Mouse (Mus musculus) testis, adult 2 months (tissue): ENCODE data around the gene Cacybp.

Experiments
- CTCF ChIP-seq: fragments of 200-500 bp; IDR thresholded peaks from 2 replicates; pipeline ENCODE4 v1.5.1; 2012; ENCODE audit warnings: low read depth, mild to moderate bottlenecking, inconsistent platforms, low read length, moderate library complexity; ENCODE audit not compliant: control insufficient read depth, insufficient read depth, insufficient replicate concordance
- POLR2A ChIP-seq: fragments of 200-500 bp; IDR thresholded peaks from 2 replicates; pipeline ENCODE4 v1.6.1; 2012; ENCODE audit warnings: low read depth, mild to moderate bottlenecking, inconsistent platforms, low read length, moderate library complexity; ENCODE audit not compliant: control insufficient read depth

DNA sequence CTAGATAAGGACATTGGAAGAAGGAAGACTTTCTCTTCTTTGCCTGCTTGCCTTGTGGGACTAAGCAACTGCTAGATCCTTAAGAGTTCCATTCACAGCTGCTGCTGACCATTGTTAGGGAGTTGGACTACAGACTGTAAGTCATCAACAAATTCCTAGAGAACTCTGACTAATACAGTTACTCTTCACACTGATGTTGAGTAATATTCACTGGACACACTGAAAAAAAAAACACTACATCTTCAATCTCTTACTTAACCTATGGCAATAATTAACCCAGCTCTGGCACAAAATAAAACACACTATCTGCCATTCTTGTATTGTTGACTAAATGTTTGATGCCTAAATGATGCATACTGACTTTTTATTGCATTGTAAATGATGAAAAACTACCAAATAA is 15.2 kb upstream of the Cacybp start:
- no peak for TF ChIP-seq POLR2A
- no peak for TF ChIP-seq CTCF
